Mouse (Mus musculus) lung, embryonic 16.5 days (tissue): ENCODE measurements at regions not wholly inside any gene's neighbourhood (a gene's known extent, or its start where the extent isn't known, plus 50 kb on each side); places are given as distances from the start of the nearest gene placed in this dataset.

Source experiments
- ATAC-seq: fragments of 200-750 bp; cut with Nextera tagmentation; 2 replicates; pipeline ENCODE4 v1.8.0; 2017; ENCODE audit warnings: low read depth, mild to moderate bottlenecking, moderate library complexity
- H3K27ac ChIP-seq: fragments of 300-500 bp; sonication (generic); 2 replicates; pipeline ENCODE4 v1.5.1; 2014; ENCODE audit warnings: mild to moderate bottlenecking, control low read depth, low read length
- H3K27me3 ChIP-seq: fragments of 300-500 bp; sonication (generic); 2 replicates; pipeline ENCODE4 v1.6.1; 2014; ENCODE audit warnings: low read depth, low read length, mixed read lengths; ENCODE audit not compliant: control insufficient read depth, insufficient read depth
- H3K36me3 ChIP-seq: fragments of 300-500 bp; sonication (generic); 2 replicates; pipeline ENCODE4 v1.6.1; 2014; ENCODE audit warnings: low read length; ENCODE audit not compliant: control insufficient read depth, insufficient read depth
- H3K4me1 ChIP-seq: fragments of 300-500 bp; sonication (generic); replicated peaks from 2 replicates; pipeline ENCODE4 v1.6.1; 2014; ENCODE audit warnings: low read length, mixed read lengths; ENCODE audit not compliant: control insufficient read depth, insufficient read depth
- H3K4me2 ChIP-seq: fragments of 300-500 bp; sonication (generic); 2 replicates; pipeline ENCODE4 v1.6.1; 2014; ENCODE audit warnings: low read depth, low read length, control low read depth
- H3K4me3 ChIP-seq: fragments of 300-500 bp; sonication (generic); 2 replicates; pipeline ENCODE4 v1.5.1; 2014; ENCODE audit warnings: mild to moderate bottlenecking, low read length, control low read depth
- H3K9ac ChIP-seq: fragments of 300-500 bp; sonication (generic); 2 replicates; pipeline ENCODE4 v1.6.1; 2014; ENCODE audit warnings: low read length, control low read depth
- H3K9me3 ChIP-seq: fragments of 300-500 bp; sonication (generic); 2 replicates; pipeline ENCODE4 v1.6.1; 2016; ENCODE audit warnings: low read length; ENCODE audit not compliant: control insufficient read depth
- WGBS: fragments of 180-500 bp; shearing (Covaris S2); extraction: QIAGEN DNeasy Blood & Tissue Kit; methylation state at CpG from one replicate; pipeline ENCODE4 v1.1.7; 2014; 5-methylcytosine and 5-hydroxymethylcytosine counted together

- 0 out of 2 replicates have a peak, but pooled peaks have one; percentile 36 for ATAC-seq
- no peaks in the 10 kb centered on the region for H3K9me3 ChIP-seq
- no peak overlapping the region for H3K4me2 ChIP-seq
- no peaks in the 10 kb centered on the region for H3K36me3 ChIP-seq
- WGBS = 52% methylated on average over 4 of the region's 4 CpGs
- H3K9ac ChIP-seq = no peak overlapping the region
- H3K27me3 ChIP-seq = no peaks in the 10 kb centered on the region
- no peaks in the 10 kb centered on the region for H3K4me1 ChIP-seq
- H3K4me3 ChIP-seq = no peak overlapping the region
- no peak overlapping the region for H3K27ac ChIP-seq
These were observed 192.3 kb upstream of the Mctp2 start for GRCm38 (mm10) chr7:72498562-72499230.

GRCm38 (mm10) chr7:72499788-72500187 is 193.4 kb upstream of the Mctp2 start:
- H3K27me3 ChIP-seq = no peaks in the 10 kb centered on the region
- H3K4me2 ChIP-seq = no peak overlapping the region
- ATAC-seq = no peak
- no peaks in the 10 kb centered on the region for H3K4me1 ChIP-seq
- no peak overlapping the region for H3K27ac ChIP-seq
- H3K4me3 ChIP-seq = no peak overlapping the region
- no peaks in the 10 kb centered on the region for H3K9me3 ChIP-seq
- no peaks in the 10 kb centered on the region for H3K36me3 ChIP-seq
- 78% methylated on average over 5 of the region's 5 CpGs for WGBS
- H3K9ac ChIP-seq = no peak overlapping the region

GRCm38 (mm10) chr7:72500190-72500589 is 193.8 kb upstream of the Mctp2 start:
- H3K9me3 ChIP-seq = no peaks in the 10 kb centered on the region
- no peaks in the 10 kb centered on the region for H3K4me1 ChIP-seq
- WGBS = 68% methylated on average over 3 of the region's 3 CpGs
- no peaks in the 10 kb centered on the region for H3K27me3 ChIP-seq
- no peak overlapping the region for H3K27ac ChIP-seq
- H3K36me3 ChIP-seq = no peaks in the 10 kb centered on the region
- no peak overlapping the region for H3K4me2 ChIP-seq
- H3K4me3 ChIP-seq = no peak overlapping the region
- H3K9ac ChIP-seq = no peak overlapping the region
- no peak for ATAC-seq

GRCm38 (mm10) chr7:72500996-72501395 is 194.6 kb upstream of the Mctp2 start:
- 69% methylated on average over 6 of the region's 6 CpGs for WGBS
- ATAC-seq = no peak

GRCm38 (mm10) chr7:72501431-72501830 is 195.0 kb upstream of the Mctp2 start:
- Histone ChIP-seq H3K9me3 (no peaks in the 10 kb centered on the region), H3K4me3 (no peak overlapping the region), H3K27ac (no peak overlapping the region), H3K9ac (no peak overlapping the region), H3K4me1 (peaks cover 3% of the 10 kb centered on the region), H3K4me2 (no peak overlapping the region), H3K36me3 (no peaks in the 10 kb centered on the region), H3K27me3 (no peaks in the 10 kb centered on the region)
- ATAC-seq = no peak
- 90% methylated on average over 3 of the region's 3 CpGs for WGBS

More at GRCm38 (mm10) chr7:72500996-72501395, 194.6 kb upstream of the Mctp2 start:
- H3K4me3 ChIP-seq = no peak overlapping the region
- H3K4me2 ChIP-seq = no peak overlapping the region
- H3K27me3 ChIP-seq = no peaks in the 10 kb centered on the region
- H3K27ac ChIP-seq = no peak overlapping the region
- no peaks in the 10 kb centered on the region for H3K9me3 ChIP-seq
- no peaks in the 10 kb centered on the region for H3K36me3 ChIP-seq
- no peak overlapping the region for H3K9ac ChIP-seq
- peaks cover under 1% of the 10 kb centered on the region for H3K4me1 ChIP-seq

- Histone ChIP-seq H3K4me1 (peaks cover 3% of the 10 kb centered on the region), H3K9ac (no peak overlapping the region), H3K27ac (no peak overlapping the region), H3K9me3 (no peaks in the 10 kb centered on the region), H3K27me3 (no peaks in the 10 kb centered on the region), H3K4me3 (no peak overlapping the region), H3K36me3 (no peaks in the 10 kb centered on the region), H3K4me2 (no peak overlapping the region)
- no peak for ATAC-seq
These were observed 197.3 kb upstream of the Mctp2 start for GRCm38 (mm10) chr7:72503756-72504155.

GRCm38 (mm10) chr7:72504268-72504667 is 197.9 kb upstream of the Mctp2 start:
- 78% methylated on average over 4 of the region's 4 CpGs for WGBS
- Histone ChIP-seq H3K27me3 (no peaks in the 10 kb centered on the region), H3K4me2 (no peak overlapping the region), H3K4me3 (no peak overlapping the region), H3K9me3 (no peaks in the 10 kb centered on the region), H3K27ac (no peak overlapping the region), H3K36me3 (no peaks in the 10 kb centered on the region), H3K4me1 (peaks cover 3% of the 10 kb centered on the region), H3K9ac (no peak overlapping the region)
- no peak for ATAC-seq

GRCm38 (mm10) chr7:72505732-72506460 is 199.5 kb upstream of the Mctp2 start:
- no peaks in the 10 kb centered on the region for H3K36me3 ChIP-seq
- no peak overlapping the region for H3K27ac ChIP-seq
- no peak overlapping the region for H3K4me3 ChIP-seq
- H3K4me2 ChIP-seq = no peak overlapping the region
- no peaks in the 10 kb centered on the region for H3K27me3 ChIP-seq
- peak; percentile 41; the same call in 1 of the 2 replicates for ATAC-seq
- no peaks in the 10 kb centered on the region for H3K9me3 ChIP-seq
- 66% methylated on average over 8 of the region's 8 CpGs for WGBS
- peaks cover 3% of the 10 kb centered on the region for H3K4me1 ChIP-seq
- no peak overlapping the region for H3K9ac ChIP-seq

GRCm38 (mm10) chr7:72507946-72508345 is 201.5 kb upstream of the Mctp2 start:
- 63% methylated on average over 5 of the region's 5 CpGs for WGBS
- Histone ChIP-seq H3K4me1 (peaks cover 3% of the 10 kb centered on the region), H3K36me3 (no peaks in the 10 kb centered on the region), H3K27me3 (no peaks in the 10 kb centered on the region), H3K9ac (no peak overlapping the region), H3K27ac (no peak overlapping the region), H3K4me3 (no peak overlapping the region), H3K4me2 (no peak overlapping the region), H3K9me3 (no peaks in the 10 kb centered on the region)
- no peak for ATAC-seq
